Mouse (Mus musculus): Measurements from ENCODE around the gene Eif2b1. TPM values are rescaled to one million over a fixed set of nuclear protein-coding genes. Genes with fewer than 3 reads are reported as not detected.
"Not testable (repeated sequence)": the region's sequence is repeated elsewhere in the genome, so short reads cannot be mapped to it uniquely, and the experiment has no call there.

Gene Eif2b1
- polyA plus RNA-seq (2015; fragmentation: Nextera tagmentation; extraction: Ambion mirVana) = 74.1 and 76.3 TPM in 2 replicates

DNA sequence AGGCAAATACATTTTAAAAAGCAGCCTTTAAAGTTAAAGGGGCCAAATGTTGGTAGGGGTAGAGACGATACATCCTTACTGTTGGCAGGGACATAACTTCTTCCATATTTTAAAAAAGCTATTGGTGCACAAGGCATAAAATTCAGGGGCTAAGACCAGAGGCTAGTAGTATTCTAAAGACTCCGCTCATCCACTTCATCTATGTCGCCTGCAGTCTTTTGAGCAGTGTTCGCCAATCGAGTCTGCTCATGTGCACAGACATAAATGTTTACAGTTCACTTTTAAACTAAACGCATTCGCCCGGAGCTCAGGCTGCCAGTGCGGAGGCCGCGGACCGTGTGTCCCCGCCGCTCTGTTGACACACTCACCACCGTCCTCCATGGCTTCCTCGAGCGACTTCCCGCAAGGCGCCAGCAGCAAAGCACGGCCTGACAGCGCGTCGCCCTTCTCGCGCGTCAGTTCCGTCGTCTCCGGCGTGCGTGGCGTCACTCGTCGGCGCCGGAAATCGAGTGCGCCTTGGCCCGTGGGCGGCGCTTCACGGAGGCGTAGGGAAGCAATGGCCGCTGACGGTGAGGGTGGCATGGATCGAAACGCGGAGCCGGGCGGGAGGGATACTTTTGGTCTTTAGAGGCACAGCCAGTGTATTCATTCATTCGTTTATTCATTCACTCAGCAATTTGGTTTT lies at the start of gene Eif2b1, which contains the start of gene Gtf2h3:
TSS of gene Eif2b1 (minus strand) at position 499 of the 685 bp plus-strand sequence.
TSS of gene Gtf2h3 (plus strand) at position 508 of the 685 bp plus-strand sequence.
- peaks cover 25% of the 10 kb centered on the region for H3K4me1 ChIP-seq
- H3K27me3 ChIP-seq = no peaks in the 10 kb centered on the region
- H3K27ac ChIP-seq = peak within 1 kb of the TSS; percentile 18; the same call in 1 of the 2 replicates
- peak within 1 kb of the TSS; percentile 80 for H3K9ac ChIP-seq
- peak; percentile 65 for ATAC-seq (ENCODE audit: insufficient number of reproducible peaks, insufficient read depth, low FRiP score, low TSS enrichment, low read depth)
- 1% methylated on average over 51 of the region's 51 CpGs for WGBS
- peak within 1 kb of the TSS; percentile 72 for H3K4me3 ChIP-seq
- H3K4me2 ChIP-seq = peak within 1 kb of the TSS; percentile 94
- H3K9me3 ChIP-seq = no peaks in the 10 kb centered on the region
- H3K36me3 ChIP-seq = peaks cover 46% of the 10 kb centered on the region

DNA sequence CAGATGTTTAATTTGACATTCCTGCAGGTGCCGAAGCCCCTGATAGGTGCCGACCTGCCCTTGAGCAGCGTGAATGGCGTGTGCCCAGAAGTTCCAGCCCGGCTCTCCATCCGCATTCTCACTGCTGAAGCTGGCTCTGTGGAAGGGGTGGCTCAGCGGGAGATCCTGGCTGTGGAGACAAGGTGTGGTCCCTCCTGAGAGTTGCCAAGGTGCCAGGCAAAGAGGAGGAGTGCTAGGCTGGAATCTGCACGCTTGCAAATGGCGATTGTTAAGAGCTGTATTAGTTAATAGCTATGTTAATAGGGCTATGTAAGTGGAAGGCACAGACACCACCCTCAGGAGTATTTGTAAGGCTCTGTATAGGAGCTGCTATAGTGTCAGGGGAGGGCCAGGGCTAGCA lies 45.4 kb upstream of the Eif2b1 start:
- WGBS = 90% methylated on average over 9 of the region's 9 CpGs
- Histone ChIP-seq H3K27ac (no peak overlapping the region), H3K9ac (no peak overlapping the region), H3K4me3 (no peak overlapping the region), H3K4me2 (no peak overlapping the region), H3K36me3 (peaks cover 4% of the 10 kb centered on the region; the same call in 1 of the 2 replicates), H3K27me3 (no peaks in the 10 kb centered on the region), H3K4me1 (peaks cover 6% of the 10 kb centered on the region), H3K9me3 (no peaks in the 10 kb centered on the region)
- no peak for ATAC-seq (ENCODE audit: insufficient number of reproducible peaks, insufficient read depth, low FRiP score, low TSS enrichment, low read depth)

DNA sequence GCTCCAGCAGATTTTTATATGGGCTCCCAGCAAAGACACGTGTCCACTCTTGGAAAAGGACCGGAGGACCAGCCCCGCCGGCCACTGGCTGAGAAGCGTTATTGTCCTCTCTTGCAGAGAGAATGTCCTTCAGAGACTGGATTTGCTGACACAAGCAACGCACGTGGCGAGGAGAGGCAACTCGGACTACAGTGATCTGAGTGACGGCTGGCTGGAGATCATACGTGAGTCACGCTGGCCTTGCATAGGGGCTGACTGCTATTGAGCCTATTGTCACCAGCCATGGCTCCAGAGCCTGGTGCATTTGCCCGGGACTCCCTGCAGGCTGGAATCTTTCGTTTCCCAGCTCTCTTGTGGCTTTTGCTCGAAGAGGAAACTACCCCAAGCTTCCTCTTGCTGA lies 44.0 kb upstream of the Eif2b1 start:
- H3K27me3 ChIP-seq = no peaks in the 10 kb centered on the region
- no peak for ATAC-seq (ENCODE audit: insufficient number of reproducible peaks, insufficient read depth, low FRiP score, low TSS enrichment, low read depth)
- H3K4me1 ChIP-seq = peaks cover 2% of the 10 kb centered on the region
- 87% methylated on average over 15 of the region's 15 CpGs for WGBS
- no peaks in the 10 kb centered on the region for H3K9me3 ChIP-seq
- peaks cover 4% of the 10 kb centered on the region; the same call in 1 of the 2 replicates for H3K36me3 ChIP-seq
- no peak overlapping the region for H3K4me3 ChIP-seq
- no peak overlapping the region for H3K4me2 ChIP-seq
- H3K27ac ChIP-seq = no peak overlapping the region
- H3K9ac ChIP-seq = 0 out of 2 replicates have a peak overlapping the region, but pooled peaks have one; percentile 11

DNA sequence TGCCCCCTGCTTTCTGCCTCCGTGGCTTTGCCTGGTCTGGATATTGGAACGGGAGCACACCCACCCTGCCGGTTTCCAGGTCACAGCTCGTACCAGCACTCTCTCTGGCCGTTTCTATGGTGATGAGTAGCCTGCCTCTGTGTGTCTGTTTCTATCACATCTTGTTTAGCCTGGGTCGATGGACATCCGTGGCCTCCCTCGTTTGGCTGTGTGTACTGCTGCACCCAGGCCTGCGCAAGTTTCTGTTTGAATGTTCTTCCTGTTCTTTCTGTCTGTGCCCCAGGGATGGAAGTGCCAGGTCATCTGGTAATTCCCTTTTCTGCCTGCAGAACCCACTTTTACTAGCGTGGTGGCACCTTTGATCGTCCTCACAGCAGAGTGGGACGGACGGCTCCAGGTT lies 42.4 kb upstream of the Eif2b1 start:
- no peak for ATAC-seq (ENCODE audit: insufficient number of reproducible peaks, insufficient read depth, low FRiP score, low TSS enrichment, low read depth)
- 80% methylated on average over 13 of the region's 13 CpGs for WGBS
- Histone ChIP-seq H3K4me2 (no peak overlapping the region), H3K4me3 (no peak overlapping the region), H3K9me3 (no peaks in the 10 kb centered on the region), H3K36me3 (peaks cover 4% of the 10 kb centered on the region; the same call in 1 of the 2 replicates), H3K9ac (no peak overlapping the region), H3K4me1 (no peaks in the 10 kb centered on the region), H3K27ac (no peak overlapping the region), H3K27me3 (no peaks in the 10 kb centered on the region)

DNA sequence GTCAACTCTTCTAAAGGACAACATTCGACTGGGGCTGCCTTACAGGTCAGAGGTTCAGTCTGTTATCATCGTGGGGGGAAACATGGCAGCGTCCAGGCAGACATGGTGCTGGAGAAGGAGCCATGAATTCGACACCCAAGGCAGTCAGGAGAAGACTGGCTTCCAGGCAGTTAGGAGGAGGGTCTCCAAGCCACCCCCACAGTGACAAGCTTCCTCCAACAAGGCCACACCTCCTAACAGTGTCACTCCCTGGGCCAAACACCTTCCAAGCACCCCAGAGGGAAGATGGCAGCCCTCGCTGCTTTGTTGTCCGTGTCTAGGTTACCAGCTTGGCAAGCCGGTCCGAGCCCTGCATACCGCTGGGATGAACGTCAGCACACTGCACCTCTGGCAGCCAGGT lies 39.8 kb upstream of the Eif2b1 start:
- Histone ChIP-seq H3K36me3 (peaks cover 7% of the 10 kb centered on the region; the same call in 1 of the 2 replicates), H3K4me2 (no peak overlapping the region), H3K9me3 (no peaks in the 10 kb centered on the region), H3K27ac (no peak overlapping the region), H3K4me3 (no peak overlapping the region), H3K9ac (no peak overlapping the region), H3K27me3 (no peaks in the 10 kb centered on the region), H3K4me1 (no peaks in the 10 kb centered on the region)
- 75% methylated on average over 10 of the region's 10 CpGs for WGBS
- ATAC-seq (ENCODE audit: insufficient number of reproducible peaks, insufficient read depth, low FRiP score, low TSS enrichment, low read depth) = no peak

DNA sequence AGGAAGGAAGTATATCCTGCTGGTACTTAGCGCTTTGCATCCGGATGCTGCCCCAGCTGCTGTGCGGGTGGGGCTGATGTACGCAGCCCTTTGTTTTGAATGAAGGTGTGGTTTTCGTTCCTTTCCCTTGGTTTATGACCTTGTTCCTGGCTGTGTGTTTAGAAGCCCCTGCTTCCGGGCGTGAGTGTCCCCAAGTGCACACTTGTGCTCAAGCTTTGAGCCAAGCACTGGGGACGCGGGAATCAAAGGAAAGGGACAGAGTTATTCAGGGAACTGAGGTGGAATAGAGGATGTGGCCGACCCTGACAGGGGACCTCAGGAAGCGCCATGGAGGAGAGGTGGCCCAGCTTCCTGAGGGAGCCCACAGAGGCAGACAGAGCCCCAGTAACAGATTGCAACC lies 35.8 kb upstream of the Eif2b1 start:
- Histone ChIP-seq H3K4me1 (no peaks in the 10 kb centered on the region), H3K27ac (0 out of 2 replicates have a peak overlapping the region, but pooled peaks have one; percentile 11), H3K4me2 (no peak overlapping the region), H3K9me3 (no peaks in the 10 kb centered on the region), H3K9ac (no peak overlapping the region), H3K27me3 (no peaks in the 10 kb centered on the region), H3K36me3 (peaks cover 18% of the 10 kb centered on the region), H3K4me3 (no peak overlapping the region)
- 87% methylated on average over 11 of the region's 11 CpGs for WGBS
- no peak for ATAC-seq (ENCODE audit: insufficient number of reproducible peaks, insufficient read depth, low FRiP score, low TSS enrichment, low read depth)

DNA sequence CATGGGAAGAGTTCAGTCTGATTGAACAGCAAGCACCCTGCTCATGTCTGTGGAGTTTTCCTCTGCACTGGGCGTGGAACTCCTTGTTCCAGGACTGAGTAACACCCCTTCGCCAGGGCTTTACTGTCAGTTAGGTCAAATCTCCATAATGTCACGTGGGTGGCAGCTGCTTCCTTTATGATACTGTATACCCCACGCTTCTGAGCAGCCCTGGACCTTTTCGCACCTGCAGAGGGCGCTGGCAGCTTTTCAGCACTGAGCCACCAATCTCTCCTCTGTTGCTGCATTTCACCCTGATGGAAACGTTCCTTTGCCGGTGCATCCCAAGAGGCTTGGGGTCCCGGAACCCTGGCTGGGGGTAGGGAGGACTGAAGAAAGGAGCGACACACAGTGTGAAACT lies 32.0 kb upstream of the Eif2b1 start:
- Histone ChIP-seq H3K27ac (no peak overlapping the region), H3K27me3 (no peaks in the 10 kb centered on the region), H3K9ac (no peak overlapping the region), H3K4me1 (no peaks in the 10 kb centered on the region), H3K36me3 (peaks cover 30% of the 10 kb centered on the region), H3K9me3 (no peaks in the 10 kb centered on the region), H3K4me3 (no peak overlapping the region), H3K4me2 (no peak overlapping the region)
- 75% methylated on average over 10 of the region's 10 CpGs for WGBS
- ATAC-seq (ENCODE audit: insufficient number of reproducible peaks, insufficient read depth, low FRiP score, low TSS enrichment, low read depth) = no peak

DNA sequence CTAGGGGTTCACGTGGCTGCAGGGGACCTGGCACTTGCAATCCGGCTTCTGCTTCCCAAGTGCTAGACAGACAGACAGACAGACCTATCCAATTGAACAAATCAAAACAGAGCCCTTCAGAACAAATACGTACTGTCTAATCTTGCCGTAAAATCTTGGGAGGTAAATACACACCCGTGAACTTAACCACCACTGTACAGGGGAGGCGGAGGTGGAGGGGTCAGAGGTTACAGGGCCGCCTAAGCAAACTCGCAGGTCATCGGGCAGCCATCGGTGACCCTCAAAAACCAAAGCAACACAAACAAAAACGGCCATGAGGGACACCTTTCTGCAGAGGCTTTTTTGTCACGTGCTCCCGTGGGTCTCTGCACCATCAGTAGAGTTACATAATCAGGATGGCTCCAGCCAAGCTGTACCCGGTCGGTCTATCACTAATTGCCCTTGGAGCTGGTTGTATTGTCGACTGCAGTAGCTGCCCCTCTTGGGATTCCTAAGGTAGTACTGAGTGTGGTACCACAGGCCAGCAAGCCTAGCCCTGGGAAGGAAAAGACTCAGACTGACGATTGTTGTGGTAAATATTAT lies 26.2 kb upstream of the Eif2b1 start:
- Histone ChIP-seq H3K36me3 (peaks cover 14% of the 10 kb centered on the region; the same call in 1 of the 2 replicates), H3K27ac (no peak overlapping the region), H3K9me3 (no peaks in the 10 kb centered on the region), H3K4me2 (no peak overlapping the region), H3K27me3 (no peaks in the 10 kb centered on the region), H3K4me1 (no peaks in the 10 kb centered on the region), H3K4me3 (no peak overlapping the region), H3K9ac (no peak overlapping the region)
- WGBS = 85% methylated on average over 17 of the region's 17 CpGs
- no peak for ATAC-seq (ENCODE audit: insufficient number of reproducible peaks, insufficient read depth, low FRiP score, low TSS enrichment, low read depth)

DNA sequence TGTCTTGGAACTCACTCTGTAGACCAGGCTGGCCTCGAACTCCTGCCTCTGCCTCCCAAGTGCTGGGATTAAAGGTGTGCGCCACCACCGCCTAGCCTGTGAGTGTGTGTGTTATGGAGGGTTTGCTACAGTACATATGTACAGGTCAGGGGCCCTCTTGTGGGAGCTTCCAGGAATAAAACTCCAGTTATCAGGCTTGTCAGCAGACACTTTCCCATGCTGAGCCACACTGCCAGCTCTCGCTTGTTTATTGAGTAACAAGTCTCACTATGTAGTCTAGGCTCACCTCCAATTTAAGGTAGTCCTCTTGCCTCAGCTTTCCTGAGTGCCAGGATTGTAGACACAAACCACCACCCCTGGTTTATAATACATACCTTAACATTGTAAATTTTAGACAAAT lies 25.4 kb upstream of the Eif2b1 start:
- H3K27me3 ChIP-seq = no peaks in the 10 kb centered on the region
- ATAC-seq (ENCODE audit: insufficient number of reproducible peaks, insufficient read depth, low FRiP score, low TSS enrichment, low read depth) = no peak
- whole genome bisulfite sequencing = 91% methylated on average over 4 of the region's 4 CpGs
- no peak overlapping the region for H3K9ac ChIP-seq
- no peak overlapping the region for H3K4me3 ChIP-seq
- peaks cover 14% of the 10 kb centered on the region; the same call in 1 of the 2 replicates for H3K36me3 ChIP-seq
- no peaks in the 10 kb centered on the region for H3K9me3 ChIP-seq
- peaks cover 5% of the 10 kb centered on the region for H3K4me1 ChIP-seq
- H3K4me2 ChIP-seq = no peak overlapping the region
- H3K27ac ChIP-seq = no peak overlapping the region

DNA sequence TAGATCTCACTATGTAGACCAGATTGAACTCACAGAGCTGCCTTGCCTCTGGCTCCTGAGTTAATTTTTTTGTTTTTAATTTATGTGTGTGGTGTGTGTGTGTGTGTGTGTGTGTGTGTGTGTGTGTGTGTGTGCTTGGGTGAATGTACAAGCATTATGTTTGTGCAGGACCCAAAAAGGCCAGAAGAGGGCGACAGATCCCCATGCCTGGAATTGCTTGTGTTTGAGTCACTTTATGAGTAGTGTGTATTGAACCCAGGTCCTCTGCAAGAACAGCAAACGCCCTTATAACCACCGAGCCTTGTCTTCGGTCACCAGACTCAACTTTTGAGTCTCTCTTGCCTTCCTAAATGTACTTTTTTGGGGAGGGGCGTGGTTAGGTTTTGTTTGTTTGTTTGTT lies 23.4 kb upstream of the Eif2b1 start:
- Histone ChIP-seq H3K4me2 (no peak overlapping the region), H3K27ac (no peak overlapping the region)

DNA sequence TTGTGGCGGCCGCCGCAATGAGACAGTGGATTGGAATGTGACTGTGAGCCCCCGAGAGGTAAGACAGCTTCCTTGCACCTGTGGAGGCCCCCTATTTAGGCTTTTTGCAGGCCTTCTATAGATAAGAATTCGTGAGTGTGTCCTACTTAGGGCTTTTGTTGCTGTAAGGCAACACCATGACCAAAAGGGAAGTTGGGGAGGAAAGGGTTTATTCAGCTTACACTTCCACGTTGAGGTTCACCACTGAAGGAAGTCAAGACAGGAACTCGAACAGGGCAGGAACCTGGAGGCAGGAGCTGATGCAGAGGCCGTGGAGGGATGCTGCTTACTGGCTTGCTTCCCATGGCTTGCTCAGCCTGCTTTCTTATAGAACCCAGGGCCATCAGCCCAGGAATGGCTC lies 20.8 kb upstream of the Eif2b1 start:
- H3K4me1 ChIP-seq = peaks cover 15% of the 10 kb centered on the region
- not testable (repeated sequence) for H3K27me3 ChIP-seq; H3K27ac ChIP-seq; H3K9me3 ChIP-seq; ATAC-seq (ENCODE audit: insufficient number of reproducible peaks, insufficient read depth, low FRiP score, low TSS enrichment, low read depth); H3K9ac ChIP-seq; H3K4me3 ChIP-seq
- peak overlapping the region; percentile 97 for H3K4me2 ChIP-seq
- peaks cover 29% of the 10 kb centered on the region for H3K36me3 ChIP-seq
- WGBS = 52% methylated on average over 8 of the region's 8 CpGs

More for the DNA sequence above, 23.4 kb upstream of the Eif2b1 start:
- no peaks in the 10 kb centered on the region for H3K27me3 ChIP-seq
- no peak overlapping the region for H3K9ac ChIP-seq
- H3K36me3 ChIP-seq = peaks cover 5% of the 10 kb centered on the region
- no peak overlapping the region for H3K4me3 ChIP-seq
- H3K9me3 ChIP-seq = no peaks in the 10 kb centered on the region
- no peak for ATAC-seq (ENCODE audit: insufficient number of reproducible peaks, insufficient read depth, low FRiP score, low TSS enrichment, low read depth)
- WGBS = 64% methylated on average over 5 of the region's 5 CpGs
- peaks cover 15% of the 10 kb centered on the region for H3K4me1 ChIP-seq
